Mouse (Mus musculus) testis, adult 2 months (tissue): ENCODE measurements at regions not wholly inside any gene's neighbourhood (a gene's known extent, or its start where the extent isn't known, plus 50 kb on each side); places are given as distances from the start of the nearest gene placed in this dataset.
"Not testable (repeated sequence)": the region's sequence is repeated elsewhere in the genome, so short reads cannot be mapped to it uniquely, and the experiment has no call there.

Experiments
- H3K27ac ChIP-seq: fragments of 200-500 bp; 2 replicates; pipeline ENCODE4 v1.5.1; 2012; ENCODE audit warnings: low read depth, low read length; ENCODE audit not compliant: control insufficient read depth, insufficient read depth
- H3K27me3 ChIP-seq: fragments of 200-500 bp; 2 replicates; pipeline ENCODE4 v1.6.1; 2012; ENCODE audit warnings: mild to moderate bottlenecking, low read length, moderate library complexity; ENCODE audit not compliant: control insufficient read depth, insufficient read depth
- H3K36me3 ChIP-seq: fragments of 200-500 bp; 2 replicates; pipeline ENCODE4 v1.6.1; 2012; ENCODE audit warnings: mild to moderate bottlenecking, low read length; ENCODE audit not compliant: control insufficient read depth, insufficient read depth
- H3K4me1 ChIP-seq: fragments of 200-500 bp; 2 replicates; pipeline ENCODE4 v1.6.1; 2012; ENCODE audit warnings: low read length; ENCODE audit not compliant: control insufficient read depth, insufficient read depth
- H3K4me3 ChIP-seq: fragments of 200-500 bp; 2 replicates; pipeline ENCODE4 v1.5.1; 2012; ENCODE audit warnings: low read depth, mild to moderate bottlenecking, low read length, moderate library complexity, mixed read lengths; ENCODE audit not compliant: control insufficient read depth
- CTCF ChIP-seq: fragments of 200-500 bp; IDR thresholded peaks from 2 replicates; pipeline ENCODE4 v1.5.1; 2012; ENCODE audit warnings: low read depth, mild to moderate bottlenecking, inconsistent platforms, low read length, moderate library complexity; ENCODE audit not compliant: control insufficient read depth, insufficient read depth, insufficient replicate concordance
- POLR2A ChIP-seq: fragments of 200-500 bp; IDR thresholded peaks from 2 replicates; pipeline ENCODE4 v1.6.1; 2012; ENCODE audit warnings: low read depth, mild to moderate bottlenecking, inconsistent platforms, low read length, moderate library complexity; ENCODE audit not compliant: control insufficient read depth

DNA sequence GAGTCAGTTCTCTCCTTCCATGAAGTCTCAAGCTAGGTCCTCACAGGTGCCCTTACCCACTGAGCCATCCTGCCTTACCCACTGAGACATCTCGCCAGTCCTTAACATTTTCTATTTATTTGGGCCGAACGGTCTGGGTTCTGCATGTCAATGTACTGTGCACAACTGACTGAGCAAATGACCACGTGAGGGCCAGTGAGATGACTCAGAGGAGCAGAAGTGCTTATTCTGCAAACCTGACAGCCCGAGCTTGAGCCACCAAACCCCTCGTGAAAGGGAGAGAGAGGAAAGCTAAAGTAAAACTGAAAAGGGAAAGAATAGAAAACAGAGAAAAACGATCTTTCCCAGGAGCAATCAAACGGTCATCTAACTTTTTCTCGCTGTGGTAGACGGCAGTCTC is 52.2 kb upstream of the Nmd3 start:
- TF ChIP-seq CTCF (no peak), POLR2A (no peak)

DNA sequence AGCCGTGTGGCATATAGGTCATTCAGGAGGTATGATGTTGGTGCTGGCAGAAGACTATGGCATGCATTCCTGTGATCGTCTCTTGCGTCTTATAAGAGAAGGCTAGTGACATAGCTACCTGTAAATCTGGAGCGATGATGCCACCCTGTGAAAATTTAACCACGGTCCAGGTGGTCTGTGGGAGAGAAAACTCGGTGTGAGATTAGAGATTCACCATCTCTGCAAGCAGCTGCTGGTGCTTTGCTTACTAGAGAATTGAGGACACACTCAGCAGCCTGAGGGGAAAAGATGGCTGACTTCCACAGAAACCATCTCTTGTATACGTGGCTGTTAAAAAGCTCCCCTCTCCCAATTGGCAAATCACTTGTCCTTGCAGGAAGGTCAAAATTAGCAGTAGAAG is 54.0 kb upstream of the Nmd3 start:
- Histone ChIP-seq H3K27ac (no peak overlapping the region), H3K27me3 (no peaks in the 10 kb centered on the region), H3K4me3 (no peak overlapping the region), H3K36me3 (no peaks in the 10 kb centered on the region), H3K4me1 (peaks cover 2% of the 10 kb centered on the region; the same call in 1 of the 2 replicates)
- TF ChIP-seq POLR2A (no peak), CTCF (no peak)

More for the DNA sequence above, 52.2 kb upstream of the Nmd3 start:
- Histone ChIP-seq H3K27me3 (no peaks in the 10 kb centered on the region), H3K4me3 (no peak overlapping the region), H3K27ac (no peak overlapping the region), H3K4me1 (peaks cover 2% of the 10 kb centered on the region; the same call in 1 of the 2 replicates), H3K36me3 (no peaks in the 10 kb centered on the region)

DNA sequence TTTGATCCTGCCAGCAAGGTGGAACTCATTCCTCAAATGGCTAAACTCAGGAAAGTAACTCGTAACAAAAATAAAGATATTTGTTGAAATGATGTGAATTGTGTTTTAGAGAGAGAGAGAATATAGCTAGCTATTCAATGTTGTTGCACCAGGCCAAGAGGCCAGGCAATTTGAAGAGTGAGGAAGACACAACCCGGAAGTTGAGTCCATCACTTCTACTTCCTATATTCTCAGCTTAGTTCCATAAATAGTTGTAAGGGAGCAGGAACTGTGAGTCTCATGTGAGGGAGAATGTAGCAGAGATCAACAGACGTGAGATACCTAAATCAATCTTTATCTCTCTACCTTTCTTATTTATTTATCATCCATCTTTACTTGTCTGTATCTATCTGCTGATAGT is 54.4 kb upstream of the Nmd3 start:
- Histone ChIP-seq H3K27me3 (no peaks in the 10 kb centered on the region), H3K4me1 (peaks cover 1% of the 10 kb centered on the region; the same call in 1 of the 2 replicates), H3K36me3 (no peaks in the 10 kb centered on the region), H3K27ac (no peak overlapping the region), H3K4me3 (no peak overlapping the region)
- TF ChIP-seq POLR2A (no peak), CTCF (no peak)

DNA sequence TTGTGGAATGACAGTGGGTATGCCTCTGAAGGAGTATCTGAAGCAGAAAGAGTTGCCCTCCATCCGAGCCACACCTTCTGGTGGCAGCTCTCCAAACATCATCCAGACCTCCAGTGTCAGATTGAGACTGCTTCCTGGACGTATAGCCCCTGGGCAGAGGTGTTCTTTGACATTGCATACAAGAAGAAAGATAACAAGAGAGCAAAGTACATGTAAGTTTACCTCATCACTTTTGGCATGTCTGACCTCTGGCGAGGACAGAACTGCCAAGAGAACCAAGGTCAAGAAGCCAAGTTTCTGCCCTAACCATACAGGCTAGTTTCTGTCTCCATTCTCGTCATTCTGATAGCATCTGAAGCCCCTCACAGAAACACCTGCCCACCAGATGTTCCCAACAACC is 57.5 kb upstream of the Nmd3 start:
- Histone ChIP-seq H3K36me3 (no peaks in the 10 kb centered on the region), H3K4me3 (no peak overlapping the region), H3K4me1 (no peaks in the 10 kb centered on the region), H3K27ac (no peak overlapping the region), H3K27me3 (no peaks in the 10 kb centered on the region)
- no peak for TF ChIP-seq POLR2A
- TF ChIP-seq CTCF = no peak

DNA sequence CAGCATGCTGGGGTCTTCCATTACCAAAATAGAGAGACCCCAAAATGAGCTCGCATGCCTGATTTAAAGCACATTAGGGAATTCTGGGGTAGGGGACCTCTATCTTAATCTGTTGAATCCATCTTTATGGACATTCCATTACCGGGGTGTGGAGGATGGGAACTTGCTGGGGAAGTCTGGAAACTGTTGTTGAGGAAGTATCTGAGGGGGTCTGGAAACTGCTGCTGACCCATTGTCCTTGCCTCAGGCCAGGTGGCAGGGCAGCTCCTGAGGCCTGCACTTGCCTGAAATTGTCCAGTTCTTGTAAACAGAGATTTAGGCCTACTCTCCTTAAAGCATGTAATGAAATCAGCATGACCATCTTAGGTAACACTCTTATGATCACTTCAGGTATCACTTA is 59.4 kb upstream of the B3galnt1 start:
- TF ChIP-seq CTCF = no peak
- no peak for TF ChIP-seq POLR2A
- no peaks in the 10 kb centered on the region; the same call in 1 of the 2 replicates for H3K4me1 ChIP-seq
- H3K36me3 ChIP-seq = no peaks in the 10 kb centered on the region
- 0 out of 2 replicates have a peak overlapping the region, but pooled peaks have one; percentile 21 for H3K27ac ChIP-seq
- no peaks in the 10 kb centered on the region for H3K27me3 ChIP-seq
- H3K4me3 ChIP-seq = no peak overlapping the region

DNA sequence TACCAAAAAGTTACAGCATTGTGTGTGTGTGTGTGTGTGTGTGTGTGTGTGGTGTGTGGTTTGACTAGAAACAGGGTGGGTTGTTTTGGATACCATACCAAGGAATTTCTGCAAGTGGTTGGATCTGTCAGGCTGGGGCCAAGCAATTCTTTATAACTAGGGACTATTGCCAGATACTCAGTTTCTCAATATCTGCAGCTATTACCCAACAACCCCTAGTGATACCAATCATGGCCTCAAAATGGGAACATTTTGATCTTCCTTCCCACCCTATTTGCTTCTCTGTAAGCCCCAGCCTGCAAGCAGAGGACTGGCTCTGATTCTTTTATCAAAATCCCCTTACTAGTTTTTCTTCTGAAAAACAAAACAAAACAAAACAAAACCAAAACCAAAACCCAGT is 58.8 kb upstream of the B3galnt1 start:
- H3K4me1 ChIP-seq = no peaks in the 10 kb centered on the region; the same call in 1 of the 2 replicates
- no peak for TF ChIP-seq POLR2A
- TF ChIP-seq CTCF = no peak
- H3K36me3 ChIP-seq = no peaks in the 10 kb centered on the region
- H3K27ac ChIP-seq = no peak overlapping the region
- H3K27me3 ChIP-seq = no peaks in the 10 kb centered on the region
- no peak overlapping the region for H3K4me3 ChIP-seq

DNA sequence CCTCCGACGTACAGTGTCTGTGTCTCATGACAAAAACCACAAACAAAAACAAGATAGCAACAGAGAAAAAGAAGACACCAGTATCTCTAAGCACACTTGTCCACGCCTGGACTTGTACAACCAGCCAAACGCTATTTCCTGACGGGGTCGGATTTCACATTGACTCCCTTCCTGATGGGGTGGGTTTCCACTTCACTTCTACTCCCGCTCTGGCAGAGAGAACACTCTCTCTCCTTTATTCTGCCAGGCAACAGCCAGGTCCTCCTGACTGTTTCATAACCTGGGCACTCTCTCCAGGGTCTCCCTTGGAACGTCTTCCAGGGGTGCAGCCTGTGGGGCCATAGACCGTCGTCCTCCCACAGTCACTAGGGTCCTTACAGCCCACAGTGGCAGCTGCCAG is 56.9 kb upstream of the B3galnt1 start:
- H3K36me3 ChIP-seq, H3K4me1 ChIP-seq, H3K27me3 ChIP-seq, H3K4me3 ChIP-seq, H3K27ac ChIP-seq: not testable (repeated sequence)

DNA sequence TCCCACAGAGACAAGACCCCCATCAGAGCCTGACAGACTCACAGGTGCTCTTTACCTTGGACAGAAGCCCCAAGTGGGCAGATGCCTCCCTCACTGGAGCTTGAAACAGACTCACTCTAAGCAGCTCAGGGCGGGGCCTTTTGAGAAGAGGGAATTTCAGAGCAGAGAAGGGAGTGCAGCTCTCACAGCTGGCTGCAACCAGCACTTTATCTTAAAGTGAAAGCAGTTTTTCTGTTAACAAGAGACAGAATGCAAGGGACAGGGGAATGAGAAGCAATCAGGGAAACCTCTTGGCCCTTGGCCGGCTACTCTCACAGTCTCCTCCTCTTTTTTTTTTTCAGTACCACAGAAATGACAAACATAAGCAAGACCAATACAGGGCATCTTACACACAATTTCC is 56.2 kb upstream of the B3galnt1 start:
- Histone ChIP-seq H3K27me3 (no peaks in the 10 kb centered on the region), H3K4me3 (no peak overlapping the region), H3K36me3 (no peaks in the 10 kb centered on the region), H3K27ac (no peak overlapping the region), H3K4me1 (no peaks in the 10 kb centered on the region; the same call in 1 of the 2 replicates)
- TF ChIP-seq CTCF (no peak), POLR2A (no peak)

DNA sequence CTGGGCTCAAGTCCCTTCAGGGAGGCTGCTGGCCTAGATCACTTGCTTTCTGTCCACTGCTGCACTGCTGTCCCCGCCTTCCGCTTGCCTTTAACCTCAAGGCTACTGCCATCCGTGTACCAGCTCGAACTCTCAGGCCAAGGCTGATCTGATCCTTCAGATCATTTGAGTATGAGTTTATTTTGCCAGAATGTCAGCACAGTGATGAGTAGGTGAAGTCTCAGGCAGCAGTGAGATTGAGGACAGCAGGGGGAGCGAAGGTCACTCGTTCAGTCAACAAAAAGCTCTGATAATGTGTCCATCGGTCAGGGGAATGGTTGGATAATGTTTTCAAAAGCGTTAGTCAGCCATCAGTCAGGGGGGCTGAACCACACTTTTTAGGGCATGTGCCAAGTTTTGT is 54.6 kb upstream of the B3galnt1 start:
- not testable (repeated sequence) for H3K27ac ChIP-seq, H3K36me3 ChIP-seq, H3K27me3 ChIP-seq, H3K4me1 ChIP-seq, H3K4me3 ChIP-seq
